Mouse (Mus musculus) adrenal gland (tissue): ENCODE data around the gene Rps6ka3.

Experiments
- intact Hi-C: fragments of 180-260 bp; cut with DNase I; formaldehyde crosslinking; loops from one replicate; pipeline ENCODE4 v1.15.1; 2025
- long read RNA-seq, 2 experiments: library from polyadenylated mRNA; unstranded; transcript quantifications; one replicate each; pipeline ENCODE4 v2.0.0; 2020; ENCODE audit warnings: borderline replicate concordance in 1 of 2; ENCODE audit not compliant: insufficient replicate concordance in 1 of 2

Rps6ka3 gene
- long read RNA-seq, experiment 1, partial matches to known transcripts: 1 of 3 reads
- long read RNA-seq, experiment 1, other reads (novel, unspliced or antisense): 2 of 3 reads
- long read RNA-seq, experiment 2, partial matches to known transcripts: 1 of 5 reads
- long read RNA-seq, experiment 2, other reads (novel, unspliced or antisense): 4 of 5 reads

DNA sequence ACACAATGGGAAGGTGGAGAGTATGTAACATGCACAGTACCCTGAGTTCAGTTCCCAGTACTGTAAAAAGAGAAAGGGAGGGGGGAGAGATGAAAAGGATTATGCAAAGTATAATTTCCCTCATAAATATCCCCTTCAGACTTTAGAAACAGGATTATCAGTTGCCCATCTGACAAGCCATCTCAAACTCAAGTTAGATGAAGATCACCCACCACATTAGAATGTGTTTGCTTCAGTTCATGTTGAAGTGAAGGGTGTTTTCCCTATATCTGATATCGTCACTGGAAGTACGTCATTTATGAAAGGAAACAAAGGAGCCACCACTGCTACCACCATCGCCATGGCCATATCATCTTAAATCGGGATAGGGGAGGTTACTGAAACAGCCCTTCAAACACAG, at the start of gene Rps6ka3:
Gene Rps6ka3, plus strand, starts transcription at position 301 of the 400 bp plus-strand sequence.
- intact Hi-C loops: no loop called here

DNA sequence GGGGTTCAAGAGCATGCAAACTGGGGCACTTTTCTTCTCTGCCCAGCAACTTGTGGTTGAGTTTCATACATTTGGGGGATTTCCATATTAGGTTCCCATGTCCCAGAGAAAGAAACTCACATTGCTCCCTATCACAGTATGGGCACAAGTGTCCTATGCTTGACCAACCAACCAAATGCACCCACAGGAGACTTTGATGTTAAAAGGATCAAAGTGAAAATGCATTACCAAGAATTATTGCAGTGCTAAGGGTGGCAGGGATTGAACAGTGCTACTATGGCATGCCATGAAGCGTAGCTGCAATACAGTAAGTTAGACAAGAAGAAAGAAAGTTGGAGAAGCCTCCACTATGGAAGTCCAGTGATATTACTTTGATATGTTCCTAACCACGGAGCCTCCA, 40.9 kb upstream of the Rps6ka3 start:
- intact Hi-C loops: no loop called here

DNA sequence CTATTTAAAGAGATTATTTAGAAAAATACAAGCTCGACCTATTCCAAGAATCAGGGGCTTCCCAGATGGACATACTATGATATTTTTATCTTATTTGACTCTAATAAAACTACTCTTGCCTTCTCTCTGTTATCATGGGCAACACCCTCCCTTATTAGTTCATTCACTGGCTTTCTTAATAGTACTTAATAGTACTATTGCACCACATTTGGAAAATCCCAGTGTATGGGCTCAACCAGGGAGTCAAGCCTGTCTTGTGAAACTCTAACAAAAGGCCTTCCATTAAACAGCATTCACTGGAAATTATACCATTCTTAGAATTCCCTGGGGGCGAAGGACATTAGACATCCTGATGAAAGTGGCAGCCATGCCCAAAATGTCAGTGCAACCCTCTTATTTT, 38.5 kb upstream of the Rps6ka3 start:
- intact Hi-C loops: no loop called here

- intact Hi-C loops: no loop called here
Observed at GRCm38 (mm10) chrX:159191581-159191980, 18.5 kb upstream of the Rps6ka3 start.

GRCm38 (mm10) chrX:159199495-159199894, 10.6 kb upstream of the Rps6ka3 start:
- intact Hi-C loops: no loop called here

- intact Hi-C loops: no loop called here
Observed at GRCm38 (mm10) chrX:159200101-159200500, 10.0 kb upstream of the Rps6ka3 start.

- intact Hi-C loops: no loop called here
Observed at GRCm38 (mm10) chrX:159210892-159211583, 931 bp downstream of the Rps6ka3 start.

- intact Hi-C loops: no loop called here
Observed at GRCm38 (mm10) chrX:159215253-159215652, 5.1 kb downstream of the Rps6ka3 start.

DNA sequence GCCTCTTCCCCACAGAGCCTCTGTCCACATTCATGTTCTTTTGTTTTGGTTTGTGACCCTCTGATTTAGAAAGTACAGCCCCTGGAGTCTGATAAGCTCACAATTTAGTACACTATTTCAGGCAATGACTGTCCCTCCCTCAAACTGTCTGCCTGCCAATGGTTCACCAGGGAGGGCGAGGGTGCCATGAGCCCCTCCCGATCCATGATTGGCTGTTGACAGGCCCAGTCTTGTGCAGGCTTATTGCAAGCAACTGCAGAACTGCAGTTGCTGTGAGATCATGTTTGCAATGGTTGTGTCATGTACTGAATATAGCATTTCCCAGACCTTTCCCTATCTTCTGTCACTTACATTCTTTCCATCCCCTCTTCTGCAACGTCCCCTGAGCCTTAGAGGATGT, 12.4 kb downstream of the Rps6ka3 start:
- intact Hi-C loops: no loop called here

- intact Hi-C loops: no loop called here
Observed at GRCm38 (mm10) chrX:159237275-159237674, 27.2 kb downstream of the Rps6ka3 start.

DNA sequence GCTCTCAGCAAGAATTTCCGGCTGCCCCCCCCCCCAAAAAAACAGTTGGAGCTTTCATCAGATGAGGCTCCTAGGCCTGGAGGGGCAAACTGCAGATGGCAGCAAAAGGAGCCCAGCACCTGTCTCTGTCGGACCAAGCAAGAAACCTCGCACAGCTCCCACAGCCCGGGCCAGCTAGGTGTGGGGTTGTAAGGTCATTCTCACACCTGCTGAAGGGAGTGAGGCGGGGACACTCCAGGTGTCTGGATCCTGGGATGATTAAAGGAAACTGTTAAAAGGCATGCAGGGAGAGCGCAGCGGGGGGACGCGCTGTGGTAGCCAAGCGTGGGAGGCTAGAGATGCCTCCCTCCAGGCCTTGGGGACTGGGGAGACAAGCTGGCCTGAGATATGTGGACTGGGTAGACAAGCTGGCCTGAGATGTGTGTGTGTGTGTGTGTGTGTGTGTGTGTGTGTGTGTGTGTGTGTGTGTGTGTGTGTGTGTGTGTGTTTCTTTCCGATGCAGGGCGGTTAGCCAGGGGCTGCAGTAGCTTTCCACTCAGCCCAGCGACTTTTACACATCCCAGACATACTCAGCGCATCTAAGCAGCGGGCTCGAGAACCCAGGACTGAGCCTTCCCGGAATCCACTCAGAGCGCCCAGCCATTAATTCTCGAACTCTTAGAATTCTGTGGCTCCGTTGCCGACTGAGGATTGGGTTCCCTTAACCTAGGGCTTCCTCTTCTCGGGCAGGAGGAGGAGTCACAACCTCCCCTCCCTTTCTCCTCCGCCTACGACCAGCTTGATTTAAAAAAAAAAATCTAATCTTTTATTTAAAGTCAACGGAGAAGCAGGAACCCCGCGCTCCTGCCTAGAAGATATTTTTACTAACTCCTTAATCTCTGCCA, 44.1 kb downstream of the Rps6ka3 start:
- intact Hi-C loops: no loop called here

- intact Hi-C loops: no loop called here
Observed at GRCm38 (mm10) chrX:159255123-159255978, 45.2 kb downstream of the Rps6ka3 start.

- intact Hi-C loops: no loop called here
Observed at GRCm38 (mm10) chrX:159256040-159256852, 46.1 kb downstream of the Rps6ka3 start.

DNA sequence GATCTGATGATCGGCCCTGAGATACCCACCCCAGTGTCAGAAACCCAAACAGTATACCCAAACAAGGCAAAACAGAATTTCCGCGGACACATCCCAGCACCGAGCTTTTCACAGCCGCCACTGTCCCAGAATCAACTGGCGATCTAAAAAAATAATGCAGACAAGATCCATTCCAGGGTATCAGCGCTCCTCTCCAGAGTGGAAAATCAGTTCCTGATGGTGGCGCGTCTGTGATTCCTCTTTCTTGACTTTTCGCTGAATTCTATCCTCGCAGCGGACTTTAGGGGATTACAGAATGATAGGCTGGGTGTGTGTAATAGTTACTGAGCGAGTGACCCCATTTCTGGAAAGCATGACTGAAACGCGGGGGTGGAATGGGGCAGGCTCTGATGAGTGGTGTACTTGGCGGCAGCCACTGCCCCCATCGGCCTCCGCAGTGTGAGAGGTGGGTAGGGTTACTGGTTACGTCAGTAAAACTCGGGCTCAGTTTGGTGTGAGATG, 46.9 kb downstream of the Rps6ka3 start:
- intact Hi-C loops: no loop called here

DNA sequence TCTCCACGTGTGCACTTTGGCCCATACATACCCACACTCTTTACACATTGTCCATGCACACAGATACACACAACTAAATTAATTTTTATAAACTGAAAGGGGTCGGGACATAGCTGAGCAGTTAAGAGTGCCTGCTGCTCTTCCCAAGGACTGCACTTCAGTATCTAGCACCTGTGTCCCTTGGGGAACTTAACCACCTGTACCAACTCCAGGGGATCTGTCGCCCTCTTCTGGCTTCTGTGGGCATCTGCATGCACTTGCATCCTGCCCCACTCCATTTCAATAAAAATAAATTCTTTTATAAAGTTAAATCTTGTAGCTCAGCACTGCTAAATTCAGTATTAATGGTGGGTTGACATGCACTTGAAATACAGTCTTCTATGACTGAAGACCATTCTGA, 54.6 kb downstream of the Rps6ka3 start:
- intact Hi-C loops: loop anchor here (5.0 kb wide), 1 partner anchor 222 kb away; no protein-coding TSS in a partner anchor

DNA sequence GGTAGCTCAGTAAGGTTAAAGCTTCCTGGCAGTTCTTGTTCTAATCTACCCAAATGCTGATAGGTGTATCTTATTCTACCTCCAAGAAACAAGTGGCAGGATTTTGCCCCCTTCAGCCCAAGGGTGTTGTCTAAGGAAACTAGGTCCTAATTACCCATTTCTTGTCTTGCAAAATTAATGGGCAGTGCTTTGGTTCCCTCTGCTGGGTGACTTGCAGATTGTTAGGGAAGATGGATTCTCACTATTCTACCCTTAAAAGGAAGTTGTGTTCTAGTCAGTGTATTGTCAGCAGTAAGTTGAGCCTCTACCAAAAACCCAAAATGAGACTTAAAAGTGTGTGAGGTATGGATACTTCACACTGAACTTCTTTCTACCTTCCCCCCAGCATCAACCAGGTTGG, 59.0 kb downstream of the Rps6ka3 start:
- intact Hi-C loops: loop anchor here (5.0 kb wide), 1 partner anchor 227 kb away; no protein-coding TSS in a partner anchor

GRCm38 (mm10) chrX:159286765-159287164, 76.7 kb downstream of the Rps6ka3 start:
- intact Hi-C loops: no loop called here

DNA sequence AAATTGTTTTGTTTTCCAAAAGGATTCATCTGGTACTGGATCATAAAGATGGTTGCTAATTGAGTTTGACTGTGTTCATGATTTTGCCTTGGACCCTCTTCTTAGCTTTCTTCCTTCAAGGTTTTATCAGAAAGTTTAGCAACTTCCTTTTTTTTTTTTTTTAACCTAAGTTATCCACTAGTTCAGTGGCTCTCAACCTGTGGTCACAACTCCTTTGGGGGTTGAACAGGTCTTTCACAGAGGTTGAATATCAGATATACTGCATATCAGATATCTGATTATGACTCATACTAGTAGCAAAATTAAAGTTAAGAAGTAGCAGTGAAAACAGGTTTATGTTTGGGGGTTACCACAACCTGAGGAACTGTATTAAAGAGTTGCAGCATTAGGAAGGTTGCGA, 85.8 kb downstream of the Rps6ka3 start:
- intact Hi-C loops: no loop called here

DNA sequence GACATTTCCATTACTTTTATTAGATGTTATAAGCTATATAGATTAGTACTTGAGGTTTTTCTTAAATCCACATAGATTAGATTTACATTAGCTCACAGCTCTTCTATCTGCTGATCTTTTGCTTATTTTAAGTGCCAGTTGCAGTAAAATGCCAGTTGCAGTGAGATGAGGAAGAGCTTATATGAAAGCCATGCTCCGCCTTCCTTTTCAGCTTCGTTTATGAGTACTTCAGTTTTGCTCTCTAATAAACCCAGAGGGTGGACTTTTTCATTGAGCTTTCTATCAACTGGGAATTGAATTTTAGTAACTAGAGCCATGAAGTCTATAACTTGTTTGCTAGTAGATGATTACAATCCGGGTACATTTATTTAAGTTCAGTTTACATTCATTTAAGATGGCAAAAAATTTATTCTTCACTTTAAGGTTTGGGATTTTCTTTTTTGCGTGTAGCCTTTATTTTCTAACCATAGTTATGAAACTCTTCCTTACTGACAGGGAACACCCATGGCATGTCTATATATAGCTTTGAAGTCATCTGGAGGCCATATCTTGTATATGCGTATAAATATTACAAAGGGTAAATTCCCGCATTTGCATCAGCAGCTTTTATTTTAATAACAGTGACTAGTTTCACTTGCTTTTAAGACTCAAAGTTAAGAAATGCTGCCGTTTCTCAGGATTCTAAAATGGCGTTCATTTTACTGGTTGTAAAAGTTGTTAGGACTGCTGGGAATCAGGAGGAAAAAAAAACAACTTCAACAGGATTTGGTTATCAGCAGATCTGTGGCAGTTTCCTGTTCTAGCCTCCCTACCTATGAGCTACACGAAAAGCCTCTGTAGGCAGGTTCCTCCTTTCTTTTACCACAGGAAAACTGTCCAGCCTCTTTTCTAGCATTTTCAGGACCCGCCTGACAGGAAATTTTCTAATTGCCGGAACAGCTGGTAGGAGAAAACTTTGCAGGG, 92.5 kb downstream of the Rps6ka3 start:
- intact Hi-C loops: no loop called here
